Mouse (Mus musculus) naive thymus-derived CD4-positive, alpha-beta T cell, adult 2 months (primary cell): ENCODE measurements around the gene Prph2.
A peak's percentile ranks its signal among the peaks of the same experiment; 100 is the strongest.

Source experiments
- DNase-seq: peaks from one replicate; pipeline ENCODE4 v3.0.0-alpha.2; 2011; ENCODE audit warnings: low read depth

The Prph2 gene

DNA sequence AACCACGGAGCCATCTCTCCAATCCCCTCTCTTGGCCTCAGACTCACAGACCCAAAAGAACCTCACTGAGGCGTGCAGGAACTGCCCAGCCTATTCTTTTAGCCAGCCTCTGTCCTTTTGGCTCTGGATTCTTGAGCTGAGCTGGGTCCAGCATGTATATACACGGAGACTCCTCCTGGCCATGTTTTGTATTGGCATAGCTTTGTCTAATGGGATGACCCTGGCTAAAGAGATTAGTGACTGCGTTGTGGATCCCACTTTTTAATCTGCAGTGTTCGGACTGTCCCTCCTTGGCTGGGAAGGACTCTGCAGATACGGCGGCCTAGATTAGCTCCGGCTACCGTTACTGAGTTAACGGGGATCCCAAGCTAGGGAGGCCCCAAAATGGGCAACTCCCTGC, at the start of gene Prph2:
Prph2 (plus strand) TSS at position 274 of the 400 bp plus-strand sequence.
- no peak for DNase-seq

DNA sequence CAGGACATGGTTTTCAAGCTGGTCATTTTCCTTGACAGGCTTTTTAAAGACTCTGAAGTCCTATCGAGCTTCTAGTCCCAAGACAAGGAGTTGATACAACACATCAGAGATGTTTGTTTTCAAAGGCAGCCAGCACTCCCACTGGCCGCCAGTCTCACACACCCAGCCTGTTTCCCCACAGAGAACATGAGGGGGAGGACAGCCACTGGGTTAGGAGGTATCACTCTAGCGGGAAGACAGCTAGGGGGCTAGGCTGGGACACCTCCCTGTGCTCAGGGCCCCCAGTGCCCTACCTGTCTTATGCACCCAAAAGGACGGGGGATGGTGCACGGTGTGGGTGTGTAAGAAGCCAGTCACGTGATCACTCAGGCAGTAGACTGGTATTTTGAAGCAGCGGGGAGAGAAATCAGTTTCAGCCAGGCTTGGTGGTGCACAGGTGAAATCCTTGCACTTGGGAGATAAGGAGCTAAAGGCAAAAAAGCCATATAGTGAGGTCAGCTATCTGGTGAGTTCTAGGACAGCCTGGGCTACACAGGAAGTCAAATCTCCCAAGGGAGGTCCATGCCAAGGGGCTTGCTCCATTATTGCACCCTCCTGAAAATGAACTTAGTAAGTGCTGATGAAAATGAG, 45.6 kb upstream of the Prph2 start:
- DNase-seq, result no peak

GRCm38 (mm10) chr17:46866836-46867235, 43.4 kb upstream of the Prph2 start:
- no peak for DNase-seq

GRCm38 (mm10) chr17:46870204-46870798, 40.0 kb upstream of the Prph2 start:
- DNase-seq, result peak; percentile 87

- DNase-seq, result peak; percentile 69
These were observed 39.3 kb upstream of the Prph2 start for GRCm38 (mm10) chr17:46870913-46871312.

DNA sequence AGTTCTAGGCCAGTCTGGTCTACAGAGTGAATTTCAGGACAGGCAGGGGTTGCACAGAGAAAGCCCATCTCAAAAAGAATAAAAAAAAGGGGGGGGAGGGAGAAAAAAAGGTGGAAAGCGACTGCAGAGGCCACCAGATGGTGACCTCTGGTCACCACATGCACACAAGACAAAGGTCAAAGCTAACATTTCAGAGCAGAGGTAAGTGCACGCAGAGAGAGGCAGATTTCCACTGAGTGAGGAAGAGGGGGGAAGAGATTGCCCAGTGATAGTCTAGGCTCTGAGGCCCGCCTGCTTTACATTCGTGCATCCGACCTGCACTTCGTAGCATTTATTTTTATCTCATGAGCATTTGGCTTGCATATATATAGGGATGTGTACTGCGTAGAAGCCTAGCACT, 37.5 kb upstream of the Prph2 start:
- DNase-seq, result no peak

GRCm38 (mm10) chr17:46874133-46874532, 36.1 kb upstream of the Prph2 start:
- DNase-seq, result peak; percentile 36

DNA sequence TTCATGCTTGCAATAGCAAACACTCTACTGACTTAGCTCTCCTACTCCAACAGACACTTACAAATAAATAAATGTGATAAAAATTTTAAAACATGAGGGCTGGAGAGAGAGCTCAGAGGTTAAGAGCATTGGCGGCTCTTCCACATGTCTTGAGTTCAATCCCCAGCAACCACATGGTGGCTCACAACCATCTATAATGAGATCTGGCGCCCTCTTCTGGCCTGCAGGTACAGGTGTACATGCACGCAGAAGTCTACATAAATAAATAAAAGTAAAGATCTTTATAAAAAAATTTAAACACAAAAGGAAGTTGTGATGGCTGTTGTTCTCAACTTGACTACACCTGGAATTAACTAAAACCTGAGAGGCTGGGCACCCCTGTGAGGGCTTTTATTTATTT, 34.6 kb upstream of the Prph2 start:
- peak; percentile 44 for DNase-seq

GRCm38 (mm10) chr17:46876371-46876950, 33.8 kb upstream of the Prph2 start:
- DNase-seq, result no peak

GRCm38 (mm10) chr17:46877061-46877460, 33.2 kb upstream of the Prph2 start:
- no peak for DNase-seq

- no peak for DNase-seq
These were observed 30.4 kb upstream of the Prph2 start for GRCm38 (mm10) chr17:46879841-46880311.

DNA sequence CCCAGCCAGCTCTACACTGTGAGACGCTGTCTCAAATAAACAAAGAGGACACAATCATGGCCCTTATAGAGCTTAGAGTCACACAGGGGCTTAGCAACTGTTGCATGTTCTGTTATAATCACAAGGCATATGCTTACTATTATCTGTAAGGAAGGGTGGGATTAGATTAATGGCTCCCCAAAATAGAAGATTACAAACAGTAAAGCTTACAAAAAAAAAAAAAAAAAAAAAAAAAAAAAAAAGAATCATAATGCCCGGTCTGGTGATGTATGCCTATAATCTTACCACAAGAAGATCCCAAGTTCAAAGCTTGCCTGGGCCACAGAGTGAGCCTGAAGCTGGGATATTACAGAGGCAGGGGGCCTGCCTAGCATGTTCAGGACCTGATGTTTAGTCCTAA, 29.9 kb upstream of the Prph2 start:
- DNase-seq, result no peak

DNA sequence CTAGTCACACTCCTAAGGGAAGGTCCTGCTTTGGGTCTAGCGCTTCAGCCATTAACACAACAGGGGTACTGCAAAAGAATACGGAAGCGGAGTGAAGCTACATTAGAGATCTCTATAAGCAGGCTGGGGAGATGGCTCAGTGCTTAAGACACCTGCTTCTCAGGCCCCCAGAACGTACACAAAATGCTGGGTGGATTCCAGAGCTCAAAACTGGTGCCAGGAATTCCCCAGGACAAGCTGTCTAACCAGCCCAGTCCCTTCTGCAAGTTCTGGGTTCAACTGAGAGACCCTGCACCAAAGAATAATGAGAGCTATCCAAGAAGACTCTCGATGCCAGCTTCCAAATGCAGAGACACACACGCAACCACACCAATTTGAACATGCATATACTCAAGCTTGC, 28.5 kb upstream of the Prph2 start:
- DNase-seq, result no peak

DNA sequence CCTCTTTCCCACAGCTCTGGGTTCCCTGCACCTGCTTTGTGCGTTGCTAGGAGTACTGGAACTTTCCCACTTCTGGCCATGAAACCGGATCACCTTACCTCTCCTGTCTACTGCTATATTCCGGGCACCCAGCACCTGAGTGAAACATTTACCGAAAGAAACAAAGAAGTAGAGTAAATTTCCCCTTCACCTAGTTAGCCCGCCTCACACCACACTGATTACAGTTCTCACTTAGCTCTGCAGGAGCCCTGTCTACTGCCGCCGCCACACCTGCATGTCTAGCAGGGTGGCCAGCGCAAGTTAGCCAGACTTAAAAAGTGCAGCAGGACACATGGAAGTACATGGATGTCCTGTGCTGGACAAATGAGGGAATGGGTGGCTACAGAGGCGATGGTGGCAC, 27.2 kb upstream of the Prph2 start:
- DNase-seq, result no peak

DNA sequence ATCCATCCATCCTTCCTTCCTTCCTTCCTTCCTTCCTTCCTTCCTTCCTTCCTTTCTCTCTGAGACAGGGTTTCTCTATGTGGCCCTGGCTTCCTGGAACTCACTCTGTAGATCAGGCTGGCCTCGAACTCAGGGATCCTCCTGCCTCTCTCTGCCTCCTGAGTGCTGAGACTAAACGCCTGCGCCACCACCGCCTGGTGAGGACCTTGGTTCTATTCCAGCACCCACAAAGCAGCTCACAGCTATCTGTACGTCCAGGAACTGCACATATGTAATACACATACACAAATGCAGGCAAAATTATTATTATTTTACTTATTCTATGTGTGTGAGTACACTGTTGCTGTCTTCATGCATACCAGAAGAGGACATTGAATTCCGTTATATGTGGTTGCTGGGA, 25.5 kb upstream of the Prph2 start:
- DNase-seq, result no peak

DNA sequence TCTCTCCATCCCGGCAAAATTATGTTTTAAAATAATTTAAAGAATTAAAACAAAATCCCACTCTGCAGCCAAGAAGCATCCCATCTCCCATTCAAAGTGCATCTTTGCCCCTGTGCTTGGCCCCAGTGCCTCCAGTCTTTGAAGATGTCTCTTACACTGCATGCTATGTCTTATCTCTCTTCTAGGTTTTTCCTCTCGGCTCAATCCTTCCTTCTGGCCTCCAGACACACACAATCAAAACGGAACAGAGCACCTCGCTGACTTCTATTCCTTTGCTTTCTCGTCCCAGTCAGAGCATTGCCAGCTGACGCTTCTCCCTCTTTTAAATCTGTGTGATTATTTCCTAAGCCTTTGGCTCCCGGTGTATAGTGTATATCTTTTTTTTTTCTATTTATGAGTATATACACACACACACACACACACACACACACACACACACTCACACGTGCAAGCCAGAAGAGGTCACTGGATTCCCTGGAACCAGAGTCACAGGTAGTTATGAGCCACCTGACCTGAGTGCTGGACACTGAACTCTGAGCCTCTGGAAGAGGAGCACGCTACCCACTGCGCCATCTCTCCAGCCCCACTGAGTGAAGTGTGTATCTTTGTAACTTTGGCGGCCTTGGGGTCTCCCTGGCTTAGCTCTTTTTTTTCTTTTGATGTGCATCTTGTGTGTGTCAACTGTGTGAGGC, 24.9 kb upstream of the Prph2 start:
- no peak for DNase-seq

GRCm38 (mm10) chr17:46885910-46886643, 24.2 kb upstream of the Prph2 start:
- no peak for DNase-seq

GRCm38 (mm10) chr17:46888511-46889212, 21.6 kb upstream of the Prph2 start:
- peak; percentile 77 for DNase-seq

GRCm38 (mm10) chr17:46889450-46890084, 20.7 kb upstream of the Prph2 start:
- DNase-seq, result peak; percentile 52

DNA sequence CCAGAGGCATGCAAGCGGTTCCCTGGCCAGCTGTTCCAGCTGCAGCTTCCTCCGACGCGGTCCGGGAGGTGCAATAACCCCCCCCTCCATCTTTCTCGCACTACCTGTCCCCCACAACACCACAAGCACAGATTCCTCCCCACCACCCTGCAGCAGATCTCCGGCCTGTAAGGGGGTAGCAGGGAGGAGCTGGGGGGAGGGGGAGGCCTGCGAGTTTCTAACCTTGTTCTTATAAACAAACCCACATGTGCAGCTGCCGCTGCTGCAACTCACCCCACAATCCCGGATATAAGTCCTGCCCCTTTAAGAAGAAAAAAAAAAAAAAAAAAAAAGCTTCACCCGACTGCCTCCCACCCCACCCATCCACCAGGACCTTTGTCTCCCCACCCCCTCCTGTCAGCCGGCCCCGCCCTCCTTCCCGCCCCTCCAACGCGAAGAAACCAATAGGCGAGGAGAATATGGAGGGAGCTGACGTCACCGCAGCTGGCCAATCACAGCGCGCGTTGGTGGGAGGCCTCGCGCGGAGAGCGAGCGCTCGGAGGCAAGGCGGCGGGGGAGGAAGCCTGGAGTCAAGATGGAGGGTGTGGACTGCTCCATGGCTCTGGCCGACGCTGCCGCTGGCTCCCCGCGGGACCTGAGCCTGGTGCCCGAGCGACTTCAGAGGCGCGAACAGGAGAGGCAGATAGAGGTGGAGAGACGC, 20.0 kb upstream of the Prph2 start, which contains the start of gene Tbcc:
Tbcc (plus strand) TSS at position 569 of the 700 bp plus-strand sequence.
- DNase-seq, result peak; percentile 98
